Mouse (Mus musculus) heart, adult 2 months (tissue): Measurements from ENCODE around the gene Kcnip2.

Experiments used
- CTCF ChIP-seq: fragments of 200-600 bp; IDR thresholded peaks from 2 replicates; pipeline ENCODE4 v1.8.1; 2022; ENCODE audit warnings: antibody characterized with exemption, mild to moderate bottlenecking, moderate library complexity
- EP300 ChIP-seq: fragments of 200-500 bp; IDR thresholded peaks from 2 replicates; pipeline ENCODE4 v1.6.1; 2011; ENCODE audit warnings: low read depth, low read length, control low read depth; ENCODE audit not compliant: insufficient read depth
- POLR2A ChIP-seq: fragments of 200-500 bp; IDR thresholded peaks from 2 replicates; pipeline ENCODE4 v1.6.1; 2011; ENCODE audit warnings: mild to moderate bottlenecking, low read depth, low read length, control low read depth; ENCODE audit not compliant: insufficient read depth

GRCm38 (mm10) chr19:45843424-45843823, 27.6 kb upstream of the Kcnip2 start:
- TF ChIP-seq CTCF (no peak), POLR2A (no peak), EP300 (no peak)
